Mouse (Mus musculus): ENCODE results near the gene Rab44.

- no peak for TF ChIP-seq CTCF (IDR thresholded peaks at IDR 0.05; ENCODE audit: borderline replicate concordance, extremely low read depth, insufficient read depth, insufficient read length)
- no peak for TF ChIP-seq POLR2A (IDR thresholded peaks at IDR 0.05; ENCODE audit: borderline replicate concordance, extremely low read depth, insufficient read depth, insufficient read length, poor library complexity, severe bottlenecking)
Measured at GRCm38 (mm10) chr17:29179917-29180316, 66.0 kb downstream of the Rab44 start.
